ENCODE assay signal across 17 mouse cellular contexts in the genomic region with DNA sequence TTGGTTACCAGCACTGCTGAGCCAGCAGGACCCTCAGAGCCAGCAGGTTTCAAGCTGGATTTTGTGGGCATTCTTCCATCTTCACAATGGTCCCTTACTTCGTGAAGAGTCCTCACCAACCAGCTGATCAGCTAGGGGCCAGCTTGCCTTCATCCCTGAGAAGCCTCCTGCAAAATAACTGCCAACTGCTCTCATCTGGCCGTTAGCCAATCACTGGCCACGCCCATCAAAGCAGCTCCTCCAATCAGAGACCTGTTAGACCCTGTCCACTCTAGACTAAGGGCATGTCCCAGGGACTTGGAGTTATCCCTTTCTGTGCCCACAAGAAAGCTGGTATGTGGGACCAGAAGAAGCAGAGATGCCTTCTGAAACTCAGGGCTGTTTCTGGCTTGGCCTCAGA.
A peak's percentile ranks its signal among the peaks of the same experiment; 100 is the strongest.
DNase-seq lines count a peak whose midpoint lies in the region; ATAC-seq and TF ChIP-seq lines count a peak whose summit lies in the region.
"Had no signal": no experiment of that assay in that cellular context is flagged by ENCODE, and none has a peak within 500 bp of the region (broad histone marks: within the 10 kb centered on the region; RNA-seq: fewer than 3 reads in every experiment).

No protein-coding gene starts in this region.

- H3K27ac ChIP-seq in cerebellum, adult 2 months (ENCODE audit: insufficient read depth, low read length): no peak overlapping the region
- no peak overlapping the region for H3K27ac ChIP-seq in lung, embryonic 14.5 days (ENCODE audit: low read depth)
- H3K27ac ChIP-seq: embryonic facial prominence, embryonic 10.5 days; forebrain, embryonic 13.5 days; gastrocnemius, adult 2 months had no signal

- no peak overlapping the region for H3K9ac ChIP-seq in lung, embryonic 14.5 days
- H3K9ac ChIP-seq: forebrain, embryonic 13.5 days; heart, embryonic 12.5 days had no signal

- no peaks in the 10 kb centered on the region for H3K27me3 ChIP-seq in cerebellum, adult 2 months (ENCODE audit: control insufficient read depth, insufficient read depth, low read length)
- no peaks in the 10 kb centered on the region for H3K27me3 ChIP-seq in lung, embryonic 14.5 days (ENCODE audit: insufficient read depth, low read length)
- H3K27me3 ChIP-seq: forebrain, embryonic 13.5 days had no signal

- H3K4me1 ChIP-seq in cerebellum, adult 2 months (ENCODE audit: control insufficient read depth, insufficient read depth, low read length): no peaks in the 10 kb centered on the region
- no peaks in the 10 kb centered on the region for H3K4me1 ChIP-seq in lung, embryonic 14.5 days (ENCODE audit: insufficient read depth)
- H3K4me1 ChIP-seq: embryonic facial prominence, embryonic 10.5 days; heart, embryonic 12.5 days had no signal

- no peak overlapping the region for H3K4me2 ChIP-seq in lung, embryonic 14.5 days
- H3K4me2 ChIP-seq: forebrain, embryonic 13.5 days; heart, embryonic 12.5 days had no signal

- no peaks in the 10 kb centered on the region for H3K9me3 ChIP-seq in lung, embryonic 14.5 days (ENCODE audit: low read depth, low read length)
- H3K9me3 ChIP-seq: embryonic facial prominence, embryonic 10.5 days; forebrain, embryonic 13.5 days had no signal

- DNase-seq in cerebellum, postnatal 14 days: peak; percentile 18 to 39
- DNase-seq in cerebellum, adult 2 months: no peak
- DNase-seq in lung, embryonic 14.5 days: peak; percentile 43
- no peak for DNase-seq in lung, adult 18-20 months
- DNase-seq in retina, postnatal 1 day: peak; percentile 56
- no peak for DNase-seq in retina, embryonic 14.5 days (ENCODE audit: low spot score)
- DNase-seq in adrenal gland, postnatal 14 days: no peak
- DNase-seq in adrenal gland, postnatal 4 days (ENCODE audit: low spot score in 2 of 2): no peak
- DNase-seq: adrenal gland, postnatal 10 days; cerebellum, adult 8-10 months; gastrocnemius, adult 2 months; gastrocnemius, postnatal 25 days; heart, postnatal 36 days had no signal

- TF ChIP-seq CTCF in cerebellum, adult 2 months (IDR thresholded peaks at IDR 0.05; ENCODE audit: borderline replicate concordance, insufficient read depth, low read depth, low read length): no peak
- TF ChIP-seq CTCF in lung, embryonic 14.5 days (IDR thresholded peaks at IDR 0.05; ENCODE audit: low read depth): no peak

- WGBS in cerebellum, adult 2 months: 21% methylated on average over 3 of the region's 3 CpGs
- WGBS in lung, embryonic 14.5 days: 35% methylated on average over 3 of the region's 3 CpGs

- no peak for ATAC-seq in lung, embryonic 14.5 days (ENCODE audit: insufficient read depth)
- ATAC-seq: forebrain, embryonic 13.5 days; hindbrain, embryonic 16.5 days had no signal

- no peak for TF ChIP-seq POLR2A in cerebellum, adult 2 months (IDR thresholded peaks at IDR 0.05; ENCODE audit: borderline replicate concordance, insufficient read depth, low read length)

- no peaks in the 10 kb centered on the region for H3K36me3 ChIP-seq in lung, embryonic 14.5 days (ENCODE audit: insufficient read depth)
- H3K36me3 ChIP-seq: embryonic facial prominence, embryonic 10.5 days; heart, embryonic 12.5 days had no signal

- no peak overlapping the region for H3K4me3 ChIP-seq in cerebellum, adult 2 months (replicated peaks; ENCODE audit: insufficient read depth, low read depth, low read length)
- no peak overlapping the region for H3K4me3 ChIP-seq in lung, embryonic 14.5 days (ENCODE audit: low read depth, low read length)
- H3K4me3 ChIP-seq: embryonic facial prominence, embryonic 10.5 days; forebrain, embryonic 13.5 days; gastrocnemius, adult 2 months; heart, embryonic 12.5 days had no signal

Comparison
In these comparisons a context has a peak if more than half of its experiments do, and no peak if none do; other contexts are left out.
1. DNase-seq: peak in cerebellum, postnatal 14 days (2 of 2), lung, embryonic 14.5 days (single experiment) and retina, postnatal 1 day (single experiment); none in cerebellum, adult 2 months (0 of 2), lung, adult 18-20 months (0 of 2), retina, embryonic 14.5 days (single experiment), adrenal gland, postnatal 14 days (single experiment) and adrenal gland, postnatal 4 days (0 of 2).